Mouse (Mus musculus) olfactory bulb, adult 2 months (tissue): ENCODE data around the gene Ttll9. TPM values are rescaled to one million over a fixed set of nuclear protein-coding genes. Genes with fewer than 3 reads are reported as not detected.

Experiments used
- H3K27ac ChIP-seq: fragments of 200-500 bp; 2 replicates; pipeline ENCODE4 v1.5.1; 2012; ENCODE audit warnings: low read depth, low read length; ENCODE audit not compliant: insufficient read depth
- H3K4me1 ChIP-seq: fragments of 200-500 bp; 2 replicates; pipeline ENCODE4 v1.6.1; 2012; ENCODE audit warnings: low read length; ENCODE audit not compliant: control insufficient read depth, insufficient read depth
- H3K4me3 ChIP-seq: fragments of 200-500 bp; 2 replicates; pipeline ENCODE4 v1.5.1; 2012; ENCODE audit warnings: mild to moderate bottlenecking, low read depth, low read length, moderate library complexity; ENCODE audit not compliant: insufficient read depth
- CTCF ChIP-seq: fragments of 200-500 bp; IDR thresholded peaks from 2 replicates; pipeline ENCODE4 v1.5.1; 2012; ENCODE audit warnings: low read depth, mild to moderate bottlenecking, low read length, moderate library complexity; ENCODE audit not compliant: insufficient read depth
- POLR2A ChIP-seq: fragments of 200-500 bp; IDR thresholded peaks from 2 replicates; pipeline ENCODE4 v1.6.1; 2012; ENCODE audit warnings: mild to moderate bottlenecking, low read depth, low read length, moderate library complexity; ENCODE audit not compliant: insufficient read depth
- whole genome bisulfite sequencing: fragments of 180-500 bp; shearing (Covaris S2); methylation state at CpG from one replicate; pipeline ENCODE4 v1.1.7; 2018; 5-methylcytosine and 5-hydroxymethylcytosine counted together
- polyA plus RNA-seq: library from polyadenylated mRNA; stranded (reverse); fragments of >200 nt; gene quantifications from 2 replicates; pipeline ENCODE4 v1.2.4, GENCODE M21; 2012; ENCODE audit warnings: low replicate concordance; ENCODE audit not compliant: missing spikeins, insufficient read depth, insufficient read length

The Ttll9 gene
- polyA plus RNA-seq, 1 experiment: not detected

- WGBS: 95% methylated on average over 5 of the region's 5 CpGs
- Histone ChIP-seq H3K4me3 (no peak overlapping the region), H3K27ac (no peak overlapping the region), H3K4me1 (peaks cover 15% of the 10 kb centered on the region)
- TF ChIP-seq POLR2A (no peak), CTCF (no peak)
Observed at GRCm38 (mm10) chr2:152924543-152924942, 37.7 kb upstream of the Ttll9 start.

DNA sequence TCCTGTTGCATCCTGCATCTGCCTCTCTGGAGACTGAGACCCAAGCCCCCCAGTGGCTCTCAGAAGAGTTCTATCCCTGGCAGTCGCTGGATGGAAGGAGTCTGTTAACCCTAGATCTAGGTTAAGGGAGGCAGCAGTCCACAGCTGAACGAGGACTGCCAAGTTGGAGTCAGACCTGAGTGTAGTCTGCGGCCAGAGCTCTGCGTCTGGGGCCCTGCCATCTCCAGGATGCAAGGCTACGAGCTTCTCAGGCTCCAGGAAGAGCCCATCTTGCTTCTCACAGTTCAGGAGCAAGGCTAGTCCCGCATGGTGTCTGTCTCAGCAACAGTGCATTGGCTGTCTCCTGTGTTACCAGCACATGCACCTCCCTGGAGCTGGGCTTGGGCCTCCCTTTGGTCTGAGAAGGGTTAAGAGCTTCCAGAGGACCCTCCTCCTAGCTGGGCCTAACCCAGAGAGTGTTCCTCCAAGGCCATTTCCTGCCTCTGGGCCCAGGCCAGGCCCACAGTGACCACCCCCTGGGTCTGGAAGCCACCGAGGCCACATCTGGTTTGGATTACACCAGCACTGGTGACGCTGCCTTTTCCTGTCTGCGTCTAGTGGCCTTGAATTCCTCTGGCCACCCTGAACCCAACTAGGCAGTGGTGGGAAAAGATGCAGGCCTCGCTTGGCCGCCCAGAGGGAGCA lies 37.0 kb upstream of the Ttll9 start:
- 79% methylated on average over 11 of the region's 11 CpGs for WGBS
- TF ChIP-seq POLR2A: no peak
- no peak for TF ChIP-seq CTCF
- Histone ChIP-seq H3K27ac (no peak overlapping the region), H3K4me3 (no peak overlapping the region), H3K4me1 (peaks cover 15% of the 10 kb centered on the region)

GRCm38 (mm10) chr2:152926896-152927295 lies 35.4 kb upstream of the Ttll9 start:
- WGBS: 87% methylated on average over 9 of the region's 9 CpGs
- H3K4me1 ChIP-seq: peaks cover 15% of the 10 kb centered on the region
- TF ChIP-seq POLR2A: no peak
- no peak for TF ChIP-seq CTCF
- no peak overlapping the region for H3K27ac ChIP-seq
- H3K4me3 ChIP-seq: no peak overlapping the region

DNA sequence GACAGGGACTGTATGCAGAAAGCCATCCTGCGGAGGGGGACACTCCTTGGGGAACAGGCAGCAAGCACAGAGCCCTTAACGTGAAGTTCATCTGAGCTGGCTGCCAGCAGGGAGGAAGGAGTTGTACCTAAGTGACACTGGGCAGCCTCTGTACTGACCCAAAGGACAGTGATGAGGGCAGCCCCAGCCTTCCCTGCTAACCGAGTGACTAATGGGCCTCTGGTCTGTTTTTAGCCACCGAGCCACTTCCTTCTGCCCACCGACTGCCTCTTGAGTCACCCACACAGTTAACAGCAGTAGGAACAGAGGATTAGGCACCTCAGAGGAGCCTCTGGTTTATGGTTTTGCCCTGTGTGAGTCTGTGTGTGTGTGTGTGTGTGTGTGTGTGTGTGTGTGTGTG lies 34.9 kb upstream of the Ttll9 start:
- Histone ChIP-seq H3K27ac (no peak overlapping the region), H3K4me1 (peaks cover 15% of the 10 kb centered on the region), H3K4me3 (no peak overlapping the region)
- 58% methylated on average over 5 of the region's 5 CpGs for WGBS
- TF ChIP-seq CTCF (no peak), POLR2A (no peak)

GRCm38 (mm10) chr2:152928219-152928987 lies 33.9 kb upstream of the Ttll9 start:
- 70% methylated on average over 14 of the region's 14 CpGs for WGBS
- Histone ChIP-seq H3K4me3 (no peak overlapping the region), H3K27ac (no peak overlapping the region), H3K4me1 (peaks cover 22% of the 10 kb centered on the region)
- TF ChIP-seq CTCF (no peak), POLR2A (no peak)

- Histone ChIP-seq H3K4me1 (peaks cover 22% of the 10 kb centered on the region), H3K27ac (no peak overlapping the region), H3K4me3 (no peak overlapping the region)
- TF ChIP-seq CTCF: no peak
- no peak for TF ChIP-seq POLR2A
- WGBS: 85% methylated on average over 3 of the region's 3 CpGs
Observed at GRCm38 (mm10) chr2:152928988-152929370, 33.3 kb upstream of the Ttll9 start.

DNA sequence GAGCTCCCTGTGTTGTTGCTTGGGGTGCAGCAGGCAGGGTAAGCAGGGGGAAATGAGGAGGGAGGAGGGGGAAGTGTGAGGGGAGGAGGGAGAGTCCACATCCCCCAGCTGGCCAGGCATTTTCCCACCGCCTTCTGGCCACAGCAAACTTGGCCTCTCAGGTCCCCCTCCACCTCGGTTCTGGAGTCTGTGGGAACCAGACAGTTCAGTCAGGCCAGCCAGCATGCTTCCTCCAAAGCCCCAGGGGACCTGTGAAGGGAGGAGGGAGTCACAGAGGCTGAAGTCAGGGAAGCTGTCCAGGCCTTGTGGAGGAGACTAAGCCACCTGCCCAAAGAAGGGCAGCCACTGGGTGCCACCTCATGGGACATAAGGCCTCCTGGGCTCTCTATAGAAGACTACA lies 32.0 kb upstream of the Ttll9 start:
- WGBS: 57% methylated on average over 2 of the region's 2 CpGs
- no peak overlapping the region for H3K27ac ChIP-seq
- peaks cover 19% of the 10 kb centered on the region for H3K4me1 ChIP-seq
- no peak for TF ChIP-seq POLR2A
- no peak for TF ChIP-seq CTCF
- H3K4me3 ChIP-seq: no peak overlapping the region

DNA sequence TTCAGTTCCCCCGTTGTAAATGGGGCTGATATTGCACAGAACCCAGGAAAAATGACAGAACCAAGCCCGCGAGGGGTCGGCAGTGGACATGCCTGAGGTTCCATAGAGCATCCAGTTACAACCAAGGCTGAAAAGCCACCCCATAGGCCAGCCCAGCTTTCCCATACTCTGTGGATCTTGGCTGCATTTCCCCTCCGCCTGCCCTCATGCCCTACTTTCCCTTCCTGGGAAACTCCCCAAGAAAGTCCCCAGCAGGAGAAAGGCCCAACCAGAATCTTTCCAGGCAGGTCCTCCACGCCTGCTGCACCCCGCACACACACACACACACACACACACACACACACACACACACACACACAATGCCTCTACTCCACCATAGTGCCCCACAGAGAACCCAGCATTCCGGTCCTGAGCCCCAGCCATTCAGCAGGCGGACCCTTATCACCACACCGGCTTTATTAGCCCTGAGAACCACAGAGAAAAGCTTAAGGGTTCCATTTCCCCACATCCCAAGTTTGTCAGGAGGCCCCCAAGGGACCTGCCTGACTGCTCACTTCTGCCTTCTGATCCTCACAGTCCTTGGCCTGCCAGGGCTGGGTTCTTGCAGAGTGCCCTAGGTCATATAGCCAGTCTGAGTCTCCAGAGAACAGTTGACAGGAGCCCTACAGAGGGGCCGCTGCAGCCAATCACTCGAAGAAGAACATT lies 30.7 kb upstream of the Ttll9 start:
- TF ChIP-seq POLR2A: no peak
- no peak for TF ChIP-seq CTCF
- Histone ChIP-seq H3K27ac (no peak overlapping the region), H3K4me3 (no peak overlapping the region), H3K4me1 (peaks cover 19% of the 10 kb centered on the region)
- 70% methylated on average over 12 of the region's 12 CpGs for WGBS

DNA sequence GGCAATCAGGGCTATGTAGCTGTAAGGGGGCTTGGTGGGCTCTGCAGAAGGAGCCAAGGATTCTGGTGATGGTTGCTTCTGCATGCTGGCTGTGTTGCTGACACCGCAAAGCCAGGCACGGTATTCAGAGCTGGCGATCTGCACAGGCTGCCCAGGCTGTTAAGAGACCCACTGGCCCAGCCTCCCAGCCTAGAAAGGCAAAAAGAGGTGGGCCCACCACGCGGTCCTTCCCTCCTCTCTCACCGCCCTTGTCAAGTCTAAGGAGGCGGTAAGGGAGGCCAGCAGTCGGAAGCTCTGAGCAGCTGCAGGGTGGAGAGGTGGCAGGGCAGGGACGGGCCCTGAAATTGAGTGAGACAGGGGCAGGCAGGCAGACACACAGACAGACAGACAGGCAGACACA lies 29.2 kb upstream of the Ttll9 start, which contains the start of gene Foxs1:
Gene Foxs1 (minus strand): TSS at position 161 of the 400 bp plus-strand sequence.
- TF ChIP-seq POLR2A (no peak), CTCF (no peak)
- Histone ChIP-seq H3K4me3 (no peak within 1 kb of the TSS), H3K4me1 (peaks cover 11% of the 10 kb centered on the region; the same call in 1 of the 2 replicates), H3K27ac (no peak within 1 kb of the TSS)
- 26% methylated on average over 9 of the region's 9 CpGs for WGBS

GRCm38 (mm10) chr2:152933614-152934013 lies 28.7 kb upstream of the Ttll9 start:
- H3K4me3 ChIP-seq: no peak overlapping the region
- WGBS: 49% methylated on average over 5 of the region's 5 CpGs
- H3K27ac ChIP-seq: no peak overlapping the region
- H3K4me1 ChIP-seq: peaks cover 7% of the 10 kb centered on the region; the same call in 1 of the 2 replicates
- TF ChIP-seq CTCF: peak; percentile 14; the same call in 1 of the 2 replicates
- no peak for TF ChIP-seq POLR2A
